Mouse (Mus musculus) spleen, adult 2 months (tissue): ENCODE results near the gene Fbxo47.

Experiments used
- CTCF ChIP-seq: fragments of 200-500 bp; IDR thresholded peaks from 2 replicates; pipeline ENCODE4 v1.5.1; 2011; ENCODE audit warnings: mild to moderate bottlenecking, inconsistent platforms; ENCODE audit not compliant: insufficient read depth, insufficient read length, insufficient replicate concordance; ENCODE audit errors: extremely low read depth
- POLR2A ChIP-seq: fragments of 200-500 bp; IDR thresholded peaks from 2 replicates; pipeline ENCODE4 v1.6.1; 2011; ENCODE audit warnings: low read depth, low read length, inconsistent platforms

- TF ChIP-seq CTCF (no peak), POLR2A (no peak)
Observed at GRCm38 (mm10) chr11:97933553-97933952, 49.6 kb upstream of the Fbxo47 start.
